ENCODE assay signal across 10 mouse cellular contexts in genomic region chr2:142700689-142701088, GRCm38 (mm10).
DNase-seq lines count a peak whose midpoint lies in the region; ATAC-seq and TF ChIP-seq lines count a peak whose summit lies in the region.
"Had no signal": no experiment of that assay in that cellular context is flagged by ENCODE, and none has a peak within 500 bp of the region (broad histone marks: within the 10 kb centered on the region; RNA-seq: fewer than 3 reads in every experiment).

No protein-coding gene starts in this region.

- 69% methylated on average over 4 of the region's 4 CpGs for WGBS in heart, adult 2 months
- 41% methylated on average over 4 of the region's 4 CpGs for WGBS in hindbrain, embryonic 14.5 days
- WGBS in midbrain, postnatal 0 days, result 36% methylated on average over 4 of the region's 4 CpGs
- WGBS in liver, embryonic 12.5 days (ENCODE audit: insufficient replicate concordance), result 68% methylated on average over 4 of the region's 4 CpGs

- H3K27me3 ChIP-seq in heart, adult 2 months (ENCODE audit: control insufficient read depth, insufficient read depth, low read length), result no peaks in the 10 kb centered on the region
- no peaks in the 10 kb centered on the region for H3K27me3 ChIP-seq in hindbrain, embryonic 14.5 days (ENCODE audit: control insufficient read depth, insufficient read depth, low read length)
- no peaks in the 10 kb centered on the region for H3K27me3 ChIP-seq in midbrain, postnatal 0 days (ENCODE audit: insufficient read depth, low read length)
- H3K27me3 ChIP-seq in liver, embryonic 12.5 days (replicated peaks), result no peaks in the 10 kb centered on the region
- H3K27me3 ChIP-seq: embryonic facial prominence, embryonic 13.5 days; Patski had no signal

- no peak overlapping the region for H3K9ac ChIP-seq in heart, adult 2 months (ENCODE audit: low read depth, low read length)
- H3K9ac ChIP-seq in hindbrain, embryonic 14.5 days, result no peak overlapping the region
- H3K9ac ChIP-seq in midbrain, postnatal 0 days (replicated peaks; ENCODE audit: low read length, poor library complexity, severe bottlenecking), result no peak overlapping the region
- H3K9ac ChIP-seq in liver, embryonic 12.5 days, result no peak overlapping the region
- H3K9ac ChIP-seq: embryonic facial prominence, embryonic 13.5 days had no signal

- no peak overlapping the region for H3K4me3 ChIP-seq in heart, adult 2 months
- no peak overlapping the region for H3K4me3 ChIP-seq in hindbrain, embryonic 14.5 days (replicated peaks; ENCODE audit: low read length)
- H3K4me3 ChIP-seq in midbrain, postnatal 0 days (ENCODE audit: low read depth, low read length), result no peak overlapping the region
- H3K4me3 ChIP-seq in liver, embryonic 12.5 days, result no peak overlapping the region
- H3K4me3 ChIP-seq: embryonic facial prominence, embryonic 13.5 days had no signal

- no peak for TF ChIP-seq CTCF in heart, adult 2 months (IDR thresholded peaks at IDR 0.05)
- TF ChIP-seq CTCF in midbrain, postnatal 0 days (IDR thresholded peaks at IDR 0.05), result no peak

- H3K79me2 ChIP-seq in heart, adult 2 months (replicated peaks; ENCODE audit: control insufficient read depth, insufficient read depth, low read length), result no peaks in the 10 kb centered on the region

- H3K4me2 ChIP-seq in hindbrain, embryonic 14.5 days (replicated peaks), result no peak overlapping the region
- H3K4me2 ChIP-seq in midbrain, postnatal 0 days (ENCODE audit: low read depth, low read length, poor library complexity, severe bottlenecking), result no peak overlapping the region
- no peak overlapping the region for H3K4me2 ChIP-seq in liver, embryonic 12.5 days
- H3K4me2 ChIP-seq: embryonic facial prominence, embryonic 13.5 days had no signal

- DNase-seq in heart, adult 2 months, result peak; percentile 34 to 40
- DNase-seq in heart, postnatal 4 days, result no peak
- peak; percentile 29 to 32 for DNase-seq in cerebellum, postnatal 14 days
- peak; percentile 28 for DNase-seq in hindbrain, embryonic 14.5 days (ENCODE audit: low spot score)
- DNase-seq in midbrain, postnatal 0 days (ENCODE audit: low spot score), result peak; percentile 72
- DNase-seq in kidney, adult 11 months, result no peak
- no peak for DNase-seq in embryo, embryonic 10.5 days (ENCODE audit: low spot score)

- peak; percentile 79; the same call in 1 of the 2 replicates for ATAC-seq in hindbrain, embryonic 14.5 days (ENCODE audit: low FRiP score)
- peak; percentile 56; the same call in 1 of the 2 replicates for ATAC-seq in midbrain, postnatal 0 days (ENCODE audit: low FRiP score)
- no peak for ATAC-seq in liver, embryonic 12.5 days
- ATAC-seq: Patski had no signal

- TF ChIP-seq POLR2A in heart, adult 2 months (IDR thresholded peaks at IDR 0.05; ENCODE audit: insufficient read depth, low read depth, low read length), result no peak

- intact Hi-C loops in heart, adult 2 months (cut with DNase I), result no loop called here

- no peaks in the 10 kb centered on the region for H3K9me3 ChIP-seq in hindbrain, embryonic 14.5 days (ENCODE audit: control insufficient read depth, low read length)
- H3K9me3 ChIP-seq in midbrain, postnatal 0 days (ENCODE audit: low read length), result no peaks in the 10 kb centered on the region
- H3K9me3 ChIP-seq in liver, embryonic 12.5 days (replicated peaks), result no peaks in the 10 kb centered on the region
- H3K9me3 ChIP-seq: embryonic facial prominence, embryonic 13.5 days had no signal

- no peak for TF ChIP-seq EP300 in heart, adult 2 months (IDR thresholded peaks at IDR 0.05; ENCODE audit: insufficient read depth, low read depth, low read length)

- peaks cover 10% of the 10 kb centered on the region for H3K4me1 ChIP-seq in heart, adult 2 months (ENCODE audit: control insufficient read depth, insufficient read depth, low read length)
- no peaks in the 10 kb centered on the region for H3K4me1 ChIP-seq in hindbrain, embryonic 14.5 days (replicated peaks; ENCODE audit: control insufficient read depth, insufficient read depth, low read length)
- H3K4me1 ChIP-seq in midbrain, postnatal 0 days (ENCODE audit: insufficient read depth, low read length), result no peaks in the 10 kb centered on the region
- no peaks in the 10 kb centered on the region for H3K4me1 ChIP-seq in liver, embryonic 12.5 days
- H3K4me1 ChIP-seq: embryonic facial prominence, embryonic 13.5 days had no signal

- H3K27ac ChIP-seq in heart, adult 2 months, result no peak overlapping the region
- H3K27ac ChIP-seq in hindbrain, embryonic 14.5 days, result no peak overlapping the region
- H3K27ac ChIP-seq in midbrain, postnatal 0 days (ENCODE audit: low read depth, low read length), result no peak overlapping the region
- no peak overlapping the region for H3K27ac ChIP-seq in liver, embryonic 12.5 days
- H3K27ac ChIP-seq: embryonic facial prominence, embryonic 13.5 days had no signal

- H3K36me3 ChIP-seq in heart, adult 2 months (ENCODE audit: control insufficient read depth, insufficient read depth, low read length), result no peaks in the 10 kb centered on the region
- H3K36me3 ChIP-seq in hindbrain, embryonic 14.5 days (replicated peaks; ENCODE audit: control insufficient read depth, insufficient read depth), result no peaks in the 10 kb centered on the region
- no peaks in the 10 kb centered on the region for H3K36me3 ChIP-seq in midbrain, postnatal 0 days (ENCODE audit: insufficient read depth, low read length)
- no peaks in the 10 kb centered on the region; the same call in 1 of the 2 replicates for H3K36me3 ChIP-seq in liver, embryonic 12.5 days

Comparison
In these comparisons a context has a peak if more than half of its experiments do, and no peak if none do; other contexts are left out.
1. DNase-seq: peak in heart, adult 2 months (2 of 2), cerebellum, postnatal 14 days (2 of 2), hindbrain, embryonic 14.5 days (single experiment) and midbrain, postnatal 0 days (single experiment); none in heart, postnatal 4 days (single experiment), kidney, adult 11 months (single experiment) and embryo, embryonic 10.5 days (single experiment).